Mouse (Mus musculus): ENCODE measurements around the gene Snx20. TPM values are rescaled to one million over a fixed set of nuclear protein-coding genes. Genes with fewer than 3 reads are reported as not detected.
"Not testable (repeated sequence)": the region's sequence is repeated elsewhere in the genome, so short reads cannot be mapped to it uniquely, and the experiment has no call there.

Gene Snx20
- total RNA-seq (2021) = 1 to 10 TPM; 2.5 to 2.7 TPM
- long read RNA-seq, experiment 1, partial matches to known transcripts = 0 of 3 reads
- long read RNA-seq, experiment 1, other reads (novel, unspliced or antisense) = 0 of 3 reads
- long read RNA-seq, experiment 2, partial matches to known transcripts = 0 of 3 reads
- long read RNA-seq, experiment 2, other reads (novel, unspliced or antisense) = 0 of 3 reads

GRCm38 (mm10) chr8:88635474-88636397 lies at the start of gene Snx20:
Snx20 (minus strand) TSS chr8:88636128.
- no peak for DNase-seq

DNA sequence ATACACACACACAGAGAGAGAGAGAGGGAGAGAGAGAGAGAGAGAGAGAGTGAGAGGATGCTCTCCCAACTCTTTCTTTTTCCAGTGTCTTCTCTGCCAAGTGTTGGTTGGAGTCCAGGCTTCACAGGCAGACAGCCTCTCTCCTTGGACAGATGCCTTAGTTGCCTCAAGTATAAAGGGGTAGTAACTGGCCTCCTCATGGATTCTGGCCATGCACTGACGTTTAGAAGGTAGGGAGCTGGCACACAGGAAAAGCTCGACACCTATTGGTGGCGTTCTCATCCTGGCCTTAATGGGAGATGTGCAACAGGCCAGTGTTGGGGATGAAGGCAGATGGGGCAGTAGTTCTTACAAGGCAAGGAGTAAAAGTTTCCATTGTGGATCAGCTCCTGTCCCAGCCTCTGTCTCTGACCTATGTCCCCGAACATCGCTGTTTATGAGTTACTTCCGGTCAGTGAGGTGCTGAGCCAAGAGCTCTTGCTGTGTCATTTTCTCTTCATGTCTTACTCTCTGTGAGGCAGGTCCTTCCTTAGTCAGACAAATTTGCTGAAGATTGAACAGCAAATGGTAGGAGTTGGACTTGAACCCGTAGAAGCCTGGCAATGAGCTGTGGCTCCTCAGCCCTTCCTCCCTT lies 47.8 kb upstream of the Snx20 start:
- DNase-seq = no peak

- DNase-seq = no peak
Observed at GRCm38 (mm10) chr8:88681046-88681445, 45.1 kb upstream of the Snx20 start.

- DNase-seq = no peak
Observed at GRCm38 (mm10) chr8:88680566-88680965, 44.6 kb upstream of the Snx20 start.

- DNase-seq = no peak
Observed at GRCm38 (mm10) chr8:88677071-88677470, 41.1 kb upstream of the Snx20 start.

- DNase-seq = no peak
Observed at GRCm38 (mm10) chr8:88675372-88676165, 39.6 kb upstream of the Snx20 start.

DNA sequence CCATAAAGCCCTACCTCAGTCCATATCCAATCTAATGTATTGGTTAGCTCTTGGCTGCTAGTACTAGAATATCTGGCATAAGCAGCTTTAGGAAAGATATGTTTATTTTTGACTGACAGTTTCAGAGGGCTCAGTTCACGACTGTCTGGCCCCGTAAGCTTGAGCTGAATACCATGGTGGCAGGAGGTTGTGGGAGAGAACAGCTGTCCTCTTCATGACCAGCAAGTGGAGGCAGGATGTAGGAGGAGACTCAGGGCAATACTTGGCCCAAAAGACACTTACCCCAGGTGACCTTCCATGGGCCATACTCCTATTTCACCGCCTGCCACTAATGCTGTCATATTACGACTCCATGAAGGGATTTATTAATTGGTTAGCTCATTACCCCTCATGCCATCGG lies 37.9 kb upstream of the Snx20 start:
- DNase-seq = no peak

DNA sequence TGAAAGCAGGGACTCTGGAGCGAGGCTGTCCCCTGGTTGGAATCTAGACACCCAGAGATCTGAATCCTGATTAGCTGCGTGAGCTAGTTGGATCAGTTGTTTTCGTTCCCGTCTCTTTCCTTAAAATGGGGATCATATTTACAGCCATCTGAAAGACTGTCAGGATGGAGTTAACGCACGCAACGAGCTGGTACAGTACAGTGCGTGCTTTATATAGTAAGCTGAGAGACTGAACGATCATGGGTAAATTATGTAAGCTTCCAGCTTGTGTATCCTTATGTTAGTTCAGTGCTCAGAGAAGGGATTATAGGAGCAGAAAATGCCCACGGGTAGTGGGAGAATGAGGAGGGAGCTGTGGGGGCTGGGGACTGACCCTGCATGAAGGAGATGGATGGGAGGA lies 35.6 kb upstream of the Snx20 start:
- DNase-seq = no peak

GRCm38 (mm10) chr8:88670782-88671181 lies 34.9 kb upstream of the Snx20 start:
- no peak for DNase-seq

GRCm38 (mm10) chr8:88668400-88669086 lies 32.6 kb upstream of the Snx20 start:
- DNase-seq = peak; percentile 12

DNA sequence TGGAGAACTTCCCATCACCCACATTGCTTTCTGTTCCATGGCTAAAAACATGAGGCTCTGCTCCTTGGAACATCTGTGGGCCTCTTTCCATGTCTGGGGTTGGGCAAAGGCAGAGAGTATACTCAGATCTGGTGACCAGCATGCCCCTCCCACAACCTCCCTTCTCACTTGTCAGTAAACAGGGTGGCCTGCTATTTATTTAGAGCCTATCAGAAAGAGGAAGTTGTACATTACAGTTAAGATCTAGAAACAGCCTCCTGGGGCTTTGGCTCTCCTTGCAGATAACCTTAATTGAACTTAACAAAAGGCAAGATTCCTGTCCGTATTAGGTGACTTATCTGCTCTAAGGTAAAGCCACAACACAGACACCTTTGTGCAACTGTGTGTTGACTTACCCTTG lies 30.5 kb upstream of the Snx20 start:
- DNase-seq = no peak

GRCm38 (mm10) chr8:88664947-88665346 lies 29.0 kb upstream of the Snx20 start:
- DNase-seq = peak; percentile 18

GRCm38 (mm10) chr8:88664121-88664520 lies 28.2 kb upstream of the Snx20 start:
- DNase-seq = no peak

GRCm38 (mm10) chr8:88662401-88662821 lies 26.5 kb upstream of the Snx20 start:
- DNase-seq = peak; percentile 7

DNA sequence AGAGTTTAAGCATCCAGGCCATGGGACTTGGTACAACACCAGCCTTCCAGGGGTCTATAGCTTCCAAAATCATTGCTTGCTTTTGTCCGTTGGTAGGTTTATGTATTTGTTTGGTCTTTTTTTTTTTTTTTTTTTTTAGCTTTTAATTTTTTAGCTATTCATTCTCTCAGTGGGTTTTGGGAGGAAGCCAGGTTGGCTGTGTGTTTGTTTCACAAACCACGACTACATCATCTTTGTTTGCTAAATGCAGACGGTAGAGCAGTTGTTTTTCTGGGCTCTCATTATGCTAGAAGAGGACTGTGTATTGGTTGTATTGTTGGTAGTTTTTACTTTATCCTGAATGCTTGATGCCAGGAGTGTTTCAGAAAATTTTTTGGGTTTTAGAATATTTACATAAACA lies 23.9 kb upstream of the Snx20 start:
- DNase-seq = no peak

- no peak for DNase-seq
Observed at GRCm38 (mm10) chr8:88655334-88655733, 19.4 kb upstream of the Snx20 start.

GRCm38 (mm10) chr8:88651122-88651521 lies 15.2 kb upstream of the Snx20 start:
- DNase-seq = not testable (repeated sequence)

- DNase-seq = no peak
Observed at GRCm38 (mm10) chr8:88650016-88650708, 14.2 kb upstream of the Snx20 start.

- no peak for DNase-seq
Observed at GRCm38 (mm10) chr8:88648322-88648721, 12.4 kb upstream of the Snx20 start.

DNA sequence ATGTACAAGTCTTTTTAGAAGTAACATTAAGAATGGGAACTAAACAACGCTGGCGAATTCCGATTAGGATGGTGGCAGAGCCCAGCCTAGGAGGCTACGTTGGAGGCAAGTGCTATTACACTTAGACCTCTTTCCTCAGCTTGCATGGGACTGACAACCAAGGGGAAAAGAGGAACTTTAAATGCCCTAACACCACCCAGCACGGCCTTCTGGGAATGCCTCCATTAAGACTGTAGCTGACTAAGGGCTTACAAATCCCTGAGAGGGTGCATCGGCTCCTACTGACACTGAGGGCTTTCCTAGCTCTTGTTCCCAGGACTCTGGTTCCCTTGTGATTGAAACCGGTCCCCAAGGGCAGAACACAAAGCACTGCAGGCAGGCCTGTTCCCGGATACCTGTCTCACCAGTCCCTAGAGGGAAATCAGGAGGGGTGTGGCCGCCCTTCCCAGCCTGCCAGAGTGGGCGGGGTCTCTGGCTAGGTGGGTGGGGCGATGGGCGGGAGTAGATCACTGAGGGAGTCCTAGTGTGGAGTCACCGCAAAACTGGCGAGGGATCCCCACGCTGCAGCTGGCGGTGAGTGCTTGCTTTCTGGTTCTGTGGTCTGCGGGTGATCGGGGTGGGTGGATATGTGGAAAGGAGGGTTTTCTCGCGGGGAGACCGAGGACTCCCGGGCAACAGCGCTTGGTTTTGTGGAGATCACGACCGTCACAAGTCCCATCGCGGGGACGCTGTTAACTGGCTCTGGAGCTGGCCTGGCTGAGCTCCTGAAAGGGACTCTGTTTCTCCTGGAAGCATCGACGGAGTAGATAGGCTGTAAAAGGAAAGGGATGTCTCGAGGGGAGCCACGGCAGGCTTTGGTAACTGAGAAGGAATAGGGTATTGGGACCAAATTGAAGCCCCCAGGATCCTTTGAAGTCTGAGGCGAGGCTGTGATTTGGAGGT lies 11.2 kb upstream of the Snx20 start, which contains the start of gene Nod2:
Gene Nod2, plus strand, starts transcription at position 479 of the 942 bp plus-strand sequence.
- peak; percentile 90 for DNase-seq
